Comparison of ENCODE assay signal across 23 mouse cellular contexts in the genomic region with DNA sequence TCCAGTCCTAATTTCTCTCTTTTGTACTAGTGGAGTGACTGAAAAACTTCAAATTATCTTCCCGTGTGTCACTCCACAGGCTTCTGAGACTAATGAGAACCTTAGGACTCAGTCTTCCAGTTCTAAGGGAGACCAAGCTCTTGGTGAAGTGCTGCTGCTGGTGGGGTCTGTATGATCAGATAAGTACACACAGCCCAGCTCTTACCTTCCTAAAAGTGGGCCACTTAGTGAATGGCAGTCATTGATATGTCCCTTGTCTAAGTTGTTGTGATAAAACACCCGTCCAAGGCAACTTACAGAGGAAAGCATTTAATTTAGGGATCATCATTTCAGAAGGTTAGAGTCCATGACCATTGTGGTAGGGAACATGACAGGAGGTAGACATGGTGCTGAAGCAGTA.
"Had no signal": no experiment of that assay in that cellular context is flagged by ENCODE, and none has a peak within 500 bp of the region (broad histone marks: within the 10 kb centered on the region; RNA-seq: fewer than 3 reads in every experiment).

No protein-coding gene starts in this region.

- H3K27ac ChIP-seq: gastrocnemius, adult 2 months; hindbrain, embryonic 10.5 days; hindbrain, embryonic 12.5 days; hindbrain, embryonic 14.5 days; intestine, embryonic 15.5 days; layer of hippocampus, adult 2 months; left cerebral cortex, adult 2 months; limb, embryonic 10.5 days; limb, embryonic 12.5 days; liver, embryonic 14.5 days had no signal

- H3K4me2 ChIP-seq: heart, embryonic 12.5 days; hindbrain, embryonic 12.5 days; hindbrain, embryonic 14.5 days; intestine, embryonic 15.5 days; limb, embryonic 12.5 days had no signal

- H3K9ac ChIP-seq: heart, embryonic 12.5 days; hindbrain, embryonic 12.5 days; hindbrain, embryonic 14.5 days; intestine, embryonic 15.5 days; limb, embryonic 12.5 days; liver, embryonic 14.5 days had no signal

- H3K4me1 ChIP-seq: heart, embryonic 12.5 days; hindbrain, embryonic 10.5 days; hindbrain, embryonic 12.5 days; intestine, embryonic 15.5 days; limb, embryonic 10.5 days; limb, embryonic 12.5 days had no signal

- H3K4me3 ChIP-seq: gastrocnemius, adult 2 months; heart, embryonic 12.5 days; hindbrain, embryonic 10.5 days; hindbrain, embryonic 12.5 days; intestine, embryonic 15.5 days; layer of hippocampus, adult 2 months; left cerebral cortex, adult 2 months; limb, embryonic 10.5 days; limb, embryonic 12.5 days had no signal

- H3K27me3 ChIP-seq: heart, embryonic 12.5 days; hindbrain, embryonic 12.5 days; intestine, embryonic 15.5 days; limb, embryonic 12.5 days had no signal

- H3K9me3 ChIP-seq: heart, embryonic 12.5 days; hindbrain, embryonic 10.5 days; hindbrain, embryonic 12.5 days; intestine, embryonic 15.5 days; limb, embryonic 10.5 days; limb, embryonic 12.5 days had no signal

- ATAC-seq: hindbrain, embryonic 16.5 days; inflammation-experienced regulatory T-cells, adult 6 months; intestine, embryonic 15.5 days; intestine, postnatal 0 days had no signal

- H3K36me3 ChIP-seq: heart, embryonic 12.5 days; hindbrain, embryonic 10.5 days; hindbrain, embryonic 12.5 days; intestine, embryonic 15.5 days; limb, embryonic 10.5 days; limb, embryonic 12.5 days had no signal

- DNase-seq: gastrocnemius, adult 2 months; gastrocnemius, postnatal 10 days; gastrocnemius, postnatal 25 days; heart, postnatal 10 days; heart, postnatal 4 days; kidney, adult 18-20 months; kidney, adult 8-10 months; kidney, postnatal 10 days; kidney, postnatal 25 days; kidney, postnatal 4 days had no signal
